Mouse (Mus musculus): ENCODE results near the gene Gtf2h3. TPM values are rescaled to one million over a fixed set of nuclear protein-coding genes. Genes with fewer than 3 reads are reported as not detected.
"Not testable (repeated sequence)": the region's sequence is repeated elsewhere in the genome, so short reads cannot be mapped to it uniquely, and the experiment has no call there.

Gene Gtf2h3
- 10 to 100 TPM; 25.0 to 29.6 TPM for total RNA-seq (2021)
- long read RNA-seq, experiment 1, transcript Gtf2h3-201 (13 exons, 2,672 nt), result major isoform, 22 of 31 reads
- long read RNA-seq, experiment 1, partial matches to known transcripts, result 2 of 31 reads
- long read RNA-seq, experiment 1, other reads (novel, unspliced or antisense), result 7 of 31 reads
- long read RNA-seq, experiment 2, transcript Gtf2h3-201 (13 exons, 2,672 nt), result major isoform, 17 of 24 reads
- long read RNA-seq, experiment 2, partial matches to known transcripts, result 0 of 24 reads
- long read RNA-seq, experiment 2, other reads (novel, unspliced or antisense), result 7 of 24 reads

DNA sequence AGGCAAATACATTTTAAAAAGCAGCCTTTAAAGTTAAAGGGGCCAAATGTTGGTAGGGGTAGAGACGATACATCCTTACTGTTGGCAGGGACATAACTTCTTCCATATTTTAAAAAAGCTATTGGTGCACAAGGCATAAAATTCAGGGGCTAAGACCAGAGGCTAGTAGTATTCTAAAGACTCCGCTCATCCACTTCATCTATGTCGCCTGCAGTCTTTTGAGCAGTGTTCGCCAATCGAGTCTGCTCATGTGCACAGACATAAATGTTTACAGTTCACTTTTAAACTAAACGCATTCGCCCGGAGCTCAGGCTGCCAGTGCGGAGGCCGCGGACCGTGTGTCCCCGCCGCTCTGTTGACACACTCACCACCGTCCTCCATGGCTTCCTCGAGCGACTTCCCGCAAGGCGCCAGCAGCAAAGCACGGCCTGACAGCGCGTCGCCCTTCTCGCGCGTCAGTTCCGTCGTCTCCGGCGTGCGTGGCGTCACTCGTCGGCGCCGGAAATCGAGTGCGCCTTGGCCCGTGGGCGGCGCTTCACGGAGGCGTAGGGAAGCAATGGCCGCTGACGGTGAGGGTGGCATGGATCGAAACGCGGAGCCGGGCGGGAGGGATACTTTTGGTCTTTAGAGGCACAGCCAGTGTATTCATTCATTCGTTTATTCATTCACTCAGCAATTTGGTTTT lies at the start of gene Gtf2h3, which contains the start of gene Eif2b1:
Gtf2h3 (plus strand) TSS at position 508 of the 685 bp plus-strand sequence.
Eif2b1 (minus strand) TSS at position 499 of the 685 bp plus-strand sequence.
- peak; percentile 97 for DNase-seq (ENCODE audit: low spot score in 2 of 2)

DNA sequence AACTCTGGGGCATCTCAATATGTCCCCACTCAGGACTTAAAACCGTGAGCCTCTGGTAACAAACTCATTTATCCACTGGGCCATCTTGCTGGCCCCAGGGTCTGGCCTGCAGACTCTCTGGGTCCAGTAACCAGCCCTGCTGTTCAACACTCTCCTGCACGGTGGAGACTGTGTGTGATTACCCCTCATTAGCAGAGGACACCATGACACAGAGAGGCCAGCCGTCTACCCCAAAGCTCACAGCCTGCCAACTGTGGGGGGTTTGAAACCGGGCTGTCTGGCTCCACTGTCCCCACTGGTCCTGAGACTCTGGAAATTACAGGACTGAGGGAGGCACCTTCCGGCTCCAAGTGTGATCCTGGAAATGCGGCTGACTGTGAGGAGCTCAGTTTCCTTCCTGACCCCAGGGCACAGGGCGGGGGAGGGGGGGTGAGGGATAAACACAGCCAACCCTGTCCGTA lies 49.7 kb upstream of the Gtf2h3 start:
- DNase-seq (ENCODE audit: low spot score in 2 of 2), result no peak

DNA sequence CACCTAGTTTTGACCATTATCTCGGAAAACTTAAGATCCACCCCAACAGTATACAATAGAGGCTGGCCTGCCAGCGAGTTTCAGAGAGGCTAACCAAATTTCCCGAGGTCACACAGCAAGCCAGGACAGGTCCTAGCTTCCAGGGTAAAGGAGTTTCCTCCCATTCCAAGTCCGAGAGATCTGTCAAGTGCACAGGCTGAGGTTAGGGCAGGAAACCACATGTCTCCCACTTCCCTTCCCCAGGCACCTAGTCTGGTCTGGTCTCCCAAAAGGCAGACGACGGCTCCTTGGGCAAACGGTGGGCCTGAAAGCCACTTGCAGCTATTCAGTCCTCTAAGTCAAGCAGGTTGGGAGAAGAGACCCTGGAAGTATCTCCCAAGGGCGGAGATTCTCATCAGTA lies 49.2 kb upstream of the Gtf2h3 start:
- no peak for DNase-seq (ENCODE audit: low spot score in 2 of 2)

DNA sequence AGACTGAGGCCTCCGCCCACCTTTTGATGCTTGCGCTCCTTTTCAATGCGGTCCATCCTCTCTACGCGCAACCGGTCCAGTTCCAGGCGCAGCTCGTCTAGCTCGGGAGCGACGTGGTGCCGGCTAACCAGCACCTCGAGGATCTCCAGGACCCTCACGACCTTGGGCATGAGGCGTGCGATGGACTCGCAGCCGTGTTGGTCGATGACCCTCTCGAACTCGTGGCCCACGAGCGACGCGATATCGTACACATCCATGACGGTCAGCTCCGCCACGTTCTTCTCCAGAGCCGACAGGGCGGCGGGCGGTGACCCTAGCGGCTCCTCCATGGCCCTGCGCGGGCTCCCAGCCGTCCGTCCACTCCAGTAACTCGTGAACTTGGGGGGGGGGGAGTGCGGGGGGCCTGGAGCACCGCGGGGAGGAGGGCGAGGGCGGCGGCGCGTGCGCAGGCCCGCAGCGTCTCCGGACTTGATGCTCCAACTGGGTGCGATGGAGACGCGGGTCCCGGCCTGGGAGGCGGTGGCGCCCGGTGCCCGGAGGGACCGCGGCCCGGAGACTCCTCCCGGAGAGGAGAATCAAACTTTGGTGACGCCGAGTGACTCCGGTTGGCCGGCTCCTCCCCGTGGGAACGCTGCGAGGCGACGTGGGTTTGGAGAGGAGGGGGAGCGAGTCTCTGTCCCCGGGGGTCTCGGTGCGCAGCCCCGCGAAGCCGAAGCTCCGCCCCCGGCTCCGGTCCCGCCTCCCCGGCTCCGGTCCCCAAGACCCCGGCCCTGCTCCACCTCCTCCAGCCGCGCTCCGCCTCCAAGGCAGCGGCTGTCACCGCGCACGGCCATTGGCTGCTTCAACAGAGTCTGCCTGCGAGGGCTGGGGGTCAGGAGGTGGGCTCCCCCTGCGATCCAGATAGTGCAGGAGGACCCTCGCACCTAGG lies 48.0 kb upstream of the Gtf2h3 start, which contains the start of gene Rilpl1:
Rilpl1 (minus strand) TSS at position 737 of the 928 bp plus-strand sequence.
- DNase-seq (ENCODE audit: low spot score in 2 of 2), result peak; percentile 69 to 80

DNA sequence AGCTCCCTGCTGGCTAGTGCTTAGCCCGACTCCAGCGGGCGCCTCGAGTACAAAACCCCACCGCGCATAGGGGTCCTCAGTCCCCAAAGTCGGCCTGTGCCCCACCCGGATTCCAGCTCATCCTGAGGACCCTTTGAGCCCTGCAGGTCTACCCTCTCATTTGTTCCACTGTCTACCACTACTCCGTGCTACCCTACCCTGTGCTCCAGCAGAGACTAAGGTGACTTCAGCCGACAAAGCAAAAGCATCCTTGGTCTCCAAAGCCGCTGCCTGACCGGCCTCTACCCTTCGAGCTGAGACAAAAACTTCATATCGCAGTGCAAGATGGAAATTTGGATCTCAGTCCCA lies 47.4 kb upstream of the Gtf2h3 start:
- no peak for DNase-seq (ENCODE audit: low spot score in 2 of 2)

DNA sequence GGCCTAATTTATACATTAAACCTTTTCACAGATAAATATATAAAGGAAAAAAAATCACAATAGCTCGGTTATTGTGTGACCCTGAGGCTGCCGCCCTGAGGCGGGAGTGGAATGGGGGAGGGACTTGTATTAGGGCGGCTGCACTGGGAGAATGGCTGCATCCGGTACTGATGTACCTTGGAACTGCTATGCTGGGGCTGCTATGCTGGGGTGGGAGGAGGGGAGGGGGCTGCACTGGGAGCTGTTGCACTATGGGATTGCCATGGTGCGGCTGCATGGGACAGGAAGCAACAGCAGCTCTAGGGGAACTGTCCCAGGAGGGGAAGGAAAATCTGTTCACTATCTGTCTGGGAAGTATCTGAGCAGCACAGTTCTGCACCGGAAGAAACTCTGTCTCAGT lies 46.5 kb upstream of the Gtf2h3 start:
- DNase-seq (ENCODE audit: low spot score in 2 of 2), result no peak

DNA sequence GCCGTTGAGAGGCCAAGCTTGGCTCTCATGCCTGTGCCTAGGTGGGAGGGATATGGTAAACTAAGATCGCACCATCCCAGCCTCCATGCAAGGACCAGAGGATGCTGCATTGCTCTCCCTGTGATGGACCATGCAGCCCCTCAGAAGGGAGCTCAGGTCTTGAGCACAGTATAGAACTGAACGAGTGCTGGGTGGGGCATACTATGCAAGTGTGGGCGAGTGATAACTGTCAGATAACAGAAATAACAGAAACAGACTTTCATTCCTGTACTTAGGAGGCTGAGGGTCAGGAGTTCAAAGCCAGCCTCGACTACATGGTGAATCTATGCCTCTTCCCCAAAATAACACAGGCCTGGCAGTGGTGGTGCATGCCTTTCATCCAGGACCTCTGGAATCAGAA lies 43.9 kb upstream of the Gtf2h3 start:
- no peak for DNase-seq (ENCODE audit: low spot score in 2 of 2)

DNA sequence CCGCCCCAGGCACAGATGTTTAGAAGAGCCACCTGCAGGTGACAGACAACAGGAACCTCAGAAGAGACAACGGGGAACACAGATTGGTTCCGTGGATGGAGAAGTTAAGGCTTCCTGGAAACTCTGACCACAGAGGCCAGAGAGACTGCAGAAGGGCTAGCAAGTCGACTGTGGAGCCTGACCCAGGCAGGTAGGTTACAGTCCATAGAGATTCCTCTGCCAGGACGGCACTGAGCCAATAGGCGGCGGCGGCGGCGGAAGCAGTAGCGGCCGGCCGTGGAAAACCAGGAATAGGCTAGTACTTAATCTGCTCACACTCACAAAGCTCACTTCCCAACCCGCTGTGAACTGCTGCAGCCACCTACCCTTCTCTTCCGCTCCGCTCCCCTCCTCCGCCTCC lies 42.2 kb upstream of the Gtf2h3 start:
- peak; percentile 29 to 47 for DNase-seq (ENCODE audit: low spot score in 2 of 2)

DNA sequence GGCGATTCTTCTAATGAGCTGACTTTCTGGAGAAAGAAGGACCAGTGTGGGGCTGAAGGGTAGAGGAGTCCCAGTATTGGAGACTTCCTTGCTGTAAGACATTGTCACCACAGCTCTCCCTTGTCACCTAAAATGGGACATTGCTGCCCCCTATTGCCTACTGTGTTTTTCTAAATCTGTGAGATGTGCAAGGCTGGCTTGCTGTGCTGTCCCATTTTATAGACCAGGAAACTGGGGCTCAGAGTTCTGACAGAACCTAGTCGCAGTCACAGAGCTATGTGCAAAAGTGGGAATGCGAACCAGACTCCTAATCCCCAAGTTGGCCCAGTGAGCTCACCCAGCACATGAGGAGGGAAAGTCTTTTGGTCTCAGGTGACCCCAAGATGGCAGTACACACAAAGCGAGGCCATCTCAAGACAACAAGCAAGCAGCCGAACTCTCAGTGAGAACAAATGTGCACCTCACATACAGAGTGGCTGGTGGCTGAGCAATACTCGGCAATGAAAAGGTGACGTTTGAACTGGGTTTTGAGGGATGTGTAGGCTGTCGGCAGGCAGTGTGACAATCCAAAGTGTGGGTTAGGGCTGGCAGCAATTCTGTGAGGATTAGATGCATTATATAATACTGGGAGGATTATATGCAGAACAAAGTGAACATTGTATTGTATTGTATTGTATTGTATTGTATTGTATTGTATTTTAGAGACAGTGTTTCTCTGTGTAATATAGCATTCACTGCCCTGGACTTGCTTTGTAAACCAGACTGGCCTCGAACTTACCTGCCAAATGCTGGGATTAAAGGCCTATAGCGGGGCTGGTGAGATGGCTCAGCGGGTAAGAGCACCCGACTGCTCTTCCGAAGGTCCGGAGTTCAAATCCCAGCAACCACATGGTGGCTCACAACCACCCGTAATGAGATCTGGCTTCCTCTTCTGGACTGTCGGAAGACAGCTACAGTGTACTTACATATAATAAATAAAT lies 39.8 kb upstream of the Gtf2h3 start:
- DNase-seq (ENCODE audit: low spot score in 2 of 2), result peak; percentile 72 to 77

DNA sequence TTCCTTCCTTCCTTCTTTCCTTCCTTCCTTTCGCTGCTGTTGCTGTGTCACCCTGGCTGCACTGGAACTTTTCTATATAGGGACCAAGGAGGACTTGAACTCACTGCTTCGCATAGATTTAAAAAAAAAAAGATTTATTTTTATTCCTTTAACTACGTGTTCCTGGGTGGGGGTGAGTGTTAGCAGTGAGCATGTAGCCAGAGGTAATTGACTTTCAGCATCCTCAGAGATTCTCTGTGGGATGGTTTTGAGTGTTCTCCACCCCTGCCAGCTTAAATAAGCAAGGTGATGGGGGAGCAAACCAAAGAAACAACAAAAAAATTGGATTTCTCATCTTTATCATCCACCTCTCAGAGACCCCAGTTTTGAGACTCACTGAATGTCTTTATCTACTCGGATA lies 39.0 kb upstream of the Gtf2h3 start:
- no peak for DNase-seq (ENCODE audit: low spot score in 2 of 2)

DNA sequence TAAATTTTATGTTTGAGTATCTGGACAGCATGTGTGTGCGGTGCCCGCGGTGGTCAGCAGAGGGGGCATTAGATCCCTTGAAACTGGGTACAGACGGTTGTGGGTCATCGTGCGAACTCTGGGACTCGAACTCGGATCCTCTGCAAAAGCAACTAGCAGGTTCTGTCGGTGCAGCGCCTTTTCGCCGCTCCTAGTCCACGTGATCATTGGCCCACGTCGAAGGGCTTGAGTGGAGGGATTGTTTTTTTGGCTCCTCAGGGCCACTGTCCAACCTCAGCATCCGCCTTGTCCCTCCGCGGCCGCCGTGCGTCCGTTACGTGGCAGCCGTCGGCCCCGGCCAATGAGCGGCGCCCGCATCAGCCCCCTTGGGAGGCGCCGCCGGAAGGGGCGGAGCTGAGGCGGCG lies 38.6 kb upstream of the Gtf2h3 start, which contains the start of gene Tmed2:
Tmed2 (plus strand) TSS at position 313 of the 404 bp plus-strand sequence.
- DNase-seq (ENCODE audit: low spot score in 2 of 2), result peak; percentile 96 to 97

DNA sequence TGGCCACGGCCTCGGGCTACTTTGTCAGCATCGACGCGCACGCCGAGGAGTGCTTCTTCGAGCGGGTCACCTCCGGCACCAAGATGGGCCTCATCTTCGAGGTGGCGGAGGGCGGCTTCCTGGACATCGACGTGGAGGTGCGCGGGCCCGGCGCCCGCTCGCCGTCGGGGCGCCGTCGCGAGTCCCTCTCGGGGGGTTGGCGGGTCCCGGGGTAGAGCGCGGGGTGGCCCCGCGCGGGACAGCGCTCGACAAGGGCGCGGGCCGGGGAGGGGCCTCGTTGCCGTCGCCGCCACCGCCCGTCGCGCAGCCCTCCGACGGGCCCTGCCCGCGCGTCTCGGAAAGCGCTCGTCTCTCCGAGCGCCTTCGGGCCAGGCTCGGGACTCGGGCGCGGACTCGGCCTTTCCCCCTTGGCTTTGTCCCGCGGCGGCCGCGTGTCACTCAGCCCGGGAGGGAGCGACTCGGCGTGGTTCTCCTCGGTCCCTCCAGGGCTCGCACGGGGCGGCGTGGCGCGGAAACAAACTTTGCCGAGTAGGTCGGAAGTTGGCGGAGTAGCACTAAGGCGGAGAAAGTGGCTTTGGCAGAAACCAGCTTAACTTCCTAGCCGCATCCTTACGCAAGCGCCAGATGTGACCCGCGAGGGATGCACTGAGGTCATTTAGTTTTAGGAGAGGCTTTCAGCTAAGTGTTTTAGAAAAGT lies 37.9 kb upstream of the Gtf2h3 start:
- peak in 1 of 2 experiments; percentile 29 for DNase-seq (ENCODE audit: low spot score in 2 of 2)

DNA sequence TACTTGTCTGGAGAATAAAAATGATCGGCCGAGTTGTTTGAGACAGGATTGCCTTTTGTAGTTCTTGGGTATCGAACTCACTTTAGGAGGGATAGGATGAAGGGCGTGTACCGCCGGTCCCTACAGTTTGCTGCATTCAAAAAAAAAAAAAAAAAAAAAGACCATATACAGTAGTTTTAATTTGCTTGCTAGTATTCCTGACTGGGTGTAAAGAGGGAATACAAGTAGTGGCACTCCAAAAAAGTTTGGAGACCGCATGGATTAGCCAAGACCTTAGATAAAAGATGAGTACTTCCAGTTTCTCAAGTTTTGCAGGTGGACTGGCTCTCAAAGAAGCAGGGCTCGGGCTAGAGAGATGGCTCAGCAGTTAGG lies 37.4 kb upstream of the Gtf2h3 start:
- DNase-seq (ENCODE audit: low spot score in 2 of 2), result no peak

DNA sequence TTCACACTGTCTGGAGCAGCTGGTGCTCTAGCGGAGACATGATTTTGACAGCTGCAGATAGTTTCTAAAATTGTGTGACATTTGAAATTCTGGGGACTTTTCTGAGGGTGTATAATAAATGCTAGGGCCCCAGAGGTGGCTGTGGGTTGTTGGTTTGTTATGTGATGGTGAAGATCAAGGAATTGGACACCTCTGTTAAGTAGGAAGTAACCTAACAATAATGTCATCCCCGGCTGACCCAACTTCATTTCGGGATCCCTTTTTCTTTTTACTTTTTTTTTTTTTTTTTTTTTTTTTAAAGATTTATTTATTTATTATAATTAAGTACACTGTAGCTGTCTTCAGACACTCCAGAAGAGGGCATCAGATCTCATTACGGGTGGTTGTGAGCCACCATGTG lies 28.2 kb upstream of the Gtf2h3 start:
- DNase-seq (ENCODE audit: low spot score in 2 of 2), result not testable (repeated sequence)

DNA sequence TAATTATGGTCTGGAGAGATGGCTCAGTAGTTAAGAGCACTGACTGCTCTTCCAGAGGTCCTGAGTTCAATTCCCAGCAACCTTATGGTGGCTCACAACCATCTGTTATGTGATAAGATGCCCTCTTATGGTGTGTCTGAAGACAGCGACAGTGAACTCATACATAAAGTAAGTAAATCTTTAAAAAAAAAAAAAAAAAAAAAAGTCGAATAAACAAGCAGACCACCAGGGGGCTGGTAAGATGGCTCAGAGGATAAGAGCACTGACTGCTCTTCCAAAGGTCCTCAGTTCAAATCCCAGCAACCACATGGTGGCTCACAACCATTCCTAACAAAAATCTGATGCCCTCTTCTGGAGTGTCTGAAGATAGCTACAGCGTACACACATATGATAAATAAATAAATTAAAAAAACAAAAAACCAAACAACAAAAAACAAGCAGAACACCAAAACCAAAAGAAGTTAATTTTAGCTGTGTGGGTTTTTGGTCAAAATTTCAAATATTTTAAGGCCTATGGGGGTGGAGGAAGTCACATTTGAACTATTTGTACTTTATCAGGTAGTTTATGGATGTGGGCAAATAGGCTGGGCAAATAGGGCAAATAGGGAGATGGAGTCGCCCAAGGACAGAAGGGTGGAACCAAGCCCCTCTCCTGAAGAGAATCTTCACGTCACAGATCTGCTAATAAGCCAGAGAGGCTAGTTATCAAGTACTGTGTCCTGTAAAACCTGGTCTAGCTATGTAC lies 27.4 kb upstream of the Gtf2h3 start:
- not testable (repeated sequence) for DNase-seq (ENCODE audit: low spot score in 2 of 2)

DNA sequence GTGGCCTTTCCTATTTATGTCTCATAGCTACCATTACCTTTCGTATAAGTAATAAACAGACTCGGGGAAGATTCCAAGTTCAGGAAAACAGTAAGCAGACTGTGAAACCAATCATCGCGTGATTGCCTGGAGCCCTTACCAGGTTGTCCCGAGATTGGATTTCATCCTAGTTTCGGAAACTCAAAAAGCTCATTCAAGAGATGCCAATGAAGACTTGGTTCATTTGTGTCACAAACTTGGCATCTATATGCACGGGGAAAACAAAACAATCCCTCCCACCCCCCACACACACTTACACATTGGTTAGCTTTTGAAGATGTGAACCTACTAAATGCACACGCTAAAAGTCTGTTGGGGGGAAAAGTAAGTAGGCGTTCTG lies 26.9 kb upstream of the Gtf2h3 start:
- no peak for DNase-seq (ENCODE audit: low spot score in 2 of 2)

DNA sequence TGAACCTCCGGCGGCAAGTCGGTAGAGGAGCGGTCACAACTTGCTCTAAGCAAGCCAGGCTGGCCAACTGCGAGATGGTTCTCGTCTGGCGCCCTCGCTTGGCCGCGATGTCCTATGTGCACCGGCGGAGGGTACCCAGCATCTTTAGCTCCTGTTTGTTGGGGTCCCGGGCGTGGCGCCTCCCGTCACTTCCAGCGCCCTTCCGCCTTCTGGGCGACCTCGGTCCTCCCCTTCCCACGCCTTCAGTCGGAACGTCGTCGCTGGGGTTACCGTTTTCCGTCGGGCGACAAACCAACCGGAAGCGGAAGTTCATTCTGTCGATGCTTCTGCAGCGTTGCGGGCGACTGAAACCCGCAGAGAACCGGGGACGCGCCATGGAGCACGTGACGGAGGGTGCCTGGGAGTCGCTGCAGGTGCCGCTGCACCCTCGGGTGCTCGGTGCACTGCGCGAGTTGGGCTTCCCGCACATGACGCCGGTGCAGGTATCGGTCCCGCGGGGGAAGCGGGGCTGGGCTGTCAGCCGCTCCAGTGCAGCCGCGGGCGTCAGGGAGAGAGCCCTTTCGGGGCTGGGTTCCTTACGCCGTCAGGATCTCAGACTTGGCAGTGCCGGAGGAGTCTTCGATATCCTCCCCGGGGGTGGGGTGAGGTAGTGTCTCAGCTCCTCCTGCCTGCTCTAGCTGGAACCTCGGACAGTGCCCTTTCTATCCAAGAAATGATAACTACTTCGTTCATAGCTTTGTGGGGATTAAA lies 26.2 kb upstream of the Gtf2h3 start, which contains the start of gene Ddx55:
Ddx55 (plus strand) TSS at position 307 of the 750 bp plus-strand sequence.
- DNase-seq (ENCODE audit: low spot score in 2 of 2), result peak; percentile 88 to 92

DNA sequence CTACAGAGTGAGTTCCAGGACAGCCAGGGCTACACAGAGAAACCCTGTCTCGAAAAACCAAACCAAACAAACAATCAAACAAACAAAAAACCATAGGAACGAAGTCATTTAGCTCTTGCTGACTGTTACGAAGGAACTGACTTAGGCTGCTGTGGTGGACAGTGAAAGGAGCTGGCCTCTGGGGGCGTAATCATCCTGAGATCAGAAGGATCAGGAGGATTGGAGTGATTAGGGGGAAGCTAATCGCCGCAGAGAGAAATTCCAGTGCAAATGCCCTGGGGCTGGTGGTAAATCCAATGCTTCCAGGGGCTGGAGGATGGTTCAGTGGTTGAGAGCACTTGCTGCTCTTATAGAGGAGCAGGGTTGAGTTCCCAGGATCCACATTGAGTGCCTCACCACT lies 25.3 kb upstream of the Gtf2h3 start:
- no peak for DNase-seq (ENCODE audit: low spot score in 2 of 2)
